Mouse (Mus musculus) liver, embryonic 14.5 days (tissue): ENCODE measurements around the gene Fgf18.

ENCODE experiments used
- CTCF ChIP-seq: IDR thresholded peaks from 2 replicates; pipeline ENCODE4 v1.5.1; 2016; ENCODE audit warnings: antibody characterized with exemption, low read depth, control low read depth
- EP300 ChIP-seq: IDR thresholded peaks from 2 replicates; pipeline ENCODE4 v1.6.1; 2016; ENCODE audit warnings: antibody characterized with exemption, low read depth

GRCm38 (mm10) chr11:33085054-33085453, 62.1 kb downstream of the Fgf18 start:
- TF ChIP-seq CTCF (no peak), EP300 (no peak)
